Mouse (Mus musculus) hindbrain, embryonic 15.5 days (tissue): ENCODE data around the gene Uba5. TPM values are rescaled to one million over a fixed set of nuclear protein-coding genes. Genes with fewer than 3 reads are reported as not detected.

Source experiments
- ATAC-seq: fragments of 200-750 bp; cut with Nextera tagmentation; 2 replicates; pipeline ENCODE4 v1.8.0; 2017; ENCODE audit warnings: low read depth, moderate number of reproducible peaks, moderate TSS enrichment; ENCODE audit not compliant: low FRiP score
- H3K27ac ChIP-seq: fragments of 300-500 bp; sonication (generic); replicated peaks from 2 replicates; pipeline ENCODE4 v1.5.1; 2015; ENCODE audit warnings: mild to moderate bottlenecking, inconsistent platforms
- H3K27me3 ChIP-seq: fragments of 300-500 bp; sonication (generic); 2 replicates; pipeline ENCODE4 v1.6.1; 2015; ENCODE audit warnings: control low read depth, inconsistent platforms
- H3K36me3 ChIP-seq: fragments of 300-500 bp; sonication (generic); 2 replicates; pipeline ENCODE4 v1.6.1; 2015; ENCODE audit warnings: control low read depth, inconsistent platforms
- H3K4me1 ChIP-seq: fragments of 300-500 bp; sonication (generic); replicated peaks from 2 replicates; pipeline ENCODE4 v1.6.1; 2015; ENCODE audit warnings: control low read depth, inconsistent platforms
- H3K4me2 ChIP-seq: fragments of 300-500 bp; sonication (generic); 2 replicates; pipeline ENCODE4 v1.6.1; 2015; ENCODE audit warnings: moderate library complexity, mild to moderate bottlenecking, inconsistent platforms
- H3K4me3 ChIP-seq: fragments of 300-500 bp; sonication (generic); 2 replicates; pipeline ENCODE4 v1.5.1; 2015; ENCODE audit warnings: mild to moderate bottlenecking, inconsistent platforms
- H3K9ac ChIP-seq: fragments of 300-500 bp; sonication (generic); 2 replicates; pipeline ENCODE4 v1.6.1; 2015; ENCODE audit warnings: inconsistent platforms
- H3K9me3 ChIP-seq: fragments of 300-500 bp; sonication (generic); 2 replicates; pipeline ENCODE4 v1.6.1; 2016; ENCODE audit warnings: control low read depth, inconsistent platforms
- WGBS: fragments of 180-500 bp; shearing (Covaris S2); methylation state at CpG from one replicate; pipeline ENCODE4 v1.1.7; 2015; 5-methylcytosine and 5-hydroxymethylcytosine counted together
- polyA plus RNA-seq: library from polyadenylated mRNA; unstranded; fragments of >200 nt; fragmentation: Nextera tagmentation; extraction: Ambion mirVana; gene quantifications from 2 replicates; pipeline ENCODE4 v1.2.1, GENCODE M21; 2015

The Uba5 gene
- polyA plus RNA-seq, 1 experiment from 2014 or later: 68.9 TPM

DNA sequence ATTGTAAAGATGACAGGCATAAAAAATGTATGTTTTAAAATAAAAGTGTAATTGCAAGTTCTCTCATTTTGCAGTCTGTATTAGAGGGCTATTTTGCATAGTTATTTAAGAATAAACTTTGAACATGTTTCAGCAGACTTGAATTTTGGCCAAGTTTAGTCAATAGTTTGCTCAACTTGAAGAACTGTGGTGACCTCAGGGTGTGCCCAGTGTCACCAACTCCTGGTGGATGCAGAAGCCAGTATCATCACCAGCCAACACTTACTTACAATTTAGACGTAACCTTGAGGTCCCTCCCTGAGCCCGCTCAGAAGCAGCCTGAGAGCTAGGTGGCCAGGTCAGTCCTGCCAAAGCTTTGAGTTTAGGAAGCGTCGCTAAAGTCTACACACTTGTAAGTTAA, 19.3 kb downstream of the Uba5 start:
- H3K9me3 ChIP-seq: no peaks in the 10 kb centered on the region
- H3K4me1 ChIP-seq: no peaks in the 10 kb centered on the region
- 91% methylated on average over 4 of the region's 4 CpGs for WGBS
- H3K4me3 ChIP-seq: no peak overlapping the region
- H3K27me3 ChIP-seq: no peaks in the 10 kb centered on the region
- peaks cover 43% of the 10 kb centered on the region for H3K36me3 ChIP-seq
- no peak for ATAC-seq
- H3K9ac ChIP-seq: no peak overlapping the region
- no peak overlapping the region for H3K27ac ChIP-seq
- no peak overlapping the region for H3K4me2 ChIP-seq

DNA sequence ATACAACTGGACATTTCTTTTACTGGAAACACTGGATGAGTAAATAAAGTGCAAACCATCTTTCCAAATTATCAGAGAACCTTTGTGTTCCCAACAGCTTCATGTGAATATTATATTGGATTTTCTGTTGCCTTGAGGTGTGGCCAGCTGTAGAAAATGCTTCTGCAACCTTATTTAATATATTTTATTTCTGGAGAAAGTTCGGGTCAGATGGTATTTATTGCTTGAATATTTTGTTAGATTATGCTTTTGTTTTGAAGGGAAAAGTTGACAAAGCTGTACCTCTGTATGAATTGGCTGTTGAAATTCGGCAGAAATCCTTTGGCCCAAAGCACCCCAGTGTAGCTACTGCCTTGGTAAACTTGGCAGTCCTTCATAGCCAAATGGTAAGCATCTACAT, 22.6 kb downstream of the Uba5 start, which contains the start of gene Gm28305:
Gene Gm28305, plus strand, starts transcription at position 301 of the 400 bp plus-strand sequence.
- H3K9me3 ChIP-seq: no peaks in the 10 kb centered on the region
- no peak within 1 kb of the TSS for H3K27ac ChIP-seq
- H3K4me3 ChIP-seq: no peak within 1 kb of the TSS
- peaks cover 25% of the 10 kb centered on the region for H3K36me3 ChIP-seq
- no peaks in the 10 kb centered on the region for H3K27me3 ChIP-seq
- H3K4me1 ChIP-seq: no peaks in the 10 kb centered on the region
- no peak within 1 kb of the TSS for H3K4me2 ChIP-seq
- WGBS: 69% methylated on average over 2 of the region's 2 CpGs
- ATAC-seq: no peak
- no peak within 1 kb of the TSS for H3K9ac ChIP-seq

DNA sequence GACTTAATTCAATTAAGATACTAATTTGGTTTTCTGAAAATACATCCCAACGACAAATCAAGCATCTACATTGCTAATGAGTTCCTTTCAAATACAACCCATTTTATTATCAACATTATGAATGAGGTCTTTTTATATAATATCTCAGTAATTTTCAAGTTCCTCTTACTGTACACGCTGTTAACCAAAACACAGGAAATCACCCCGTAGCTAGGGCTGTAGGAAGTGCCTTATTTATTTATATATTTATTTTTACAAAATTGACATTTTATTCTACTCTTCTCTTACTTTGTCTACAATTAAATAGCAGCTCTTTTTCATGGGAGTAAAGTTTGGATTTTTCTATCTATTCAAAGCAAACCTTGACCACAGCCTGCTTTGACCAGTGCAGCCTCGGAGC, 23.2 kb downstream of the Uba5 start:
- 87% methylated on average over 4 of the region's 4 CpGs for WGBS
- H3K4me2 ChIP-seq: no peak overlapping the region
- ATAC-seq: no peak

DNA sequence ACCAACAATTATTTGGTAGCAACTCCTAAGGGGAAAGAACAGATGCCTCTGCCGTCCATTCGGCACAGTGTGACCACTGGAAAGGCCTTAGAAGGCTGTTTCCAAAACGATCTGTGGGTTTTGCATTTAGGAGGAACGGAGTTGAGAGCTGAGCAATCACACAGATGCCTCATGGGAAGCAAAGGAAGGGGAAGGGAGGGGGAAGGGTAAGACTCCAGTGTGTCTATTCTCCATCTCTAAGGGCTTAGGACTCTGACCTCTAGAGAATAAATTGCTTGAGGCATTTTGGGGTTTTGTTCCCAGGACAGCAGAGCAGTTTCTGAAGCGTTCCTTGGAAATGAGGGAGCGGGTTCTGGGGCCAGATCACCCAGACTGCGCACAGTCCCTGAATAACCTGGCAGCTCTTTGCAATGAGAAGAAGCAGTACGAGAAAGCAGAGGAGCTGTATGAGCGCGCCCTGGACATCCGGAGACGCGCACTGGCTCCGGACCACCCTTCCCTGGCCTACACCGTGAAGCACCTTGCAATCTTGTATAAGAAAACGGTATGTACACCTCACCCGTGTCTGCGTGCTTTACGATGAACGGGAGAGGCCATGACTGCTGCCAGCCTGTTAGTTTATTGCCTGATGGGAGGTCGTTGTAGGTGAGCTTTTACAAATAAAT, 23.8 kb downstream of the Uba5 start:
- no peaks in the 10 kb centered on the region for H3K4me1 ChIP-seq
- no peak for ATAC-seq
- WGBS: 93% methylated on average over 21 of the region's 21 CpGs
- H3K9me3 ChIP-seq: no peaks in the 10 kb centered on the region
- no peaks in the 10 kb centered on the region for H3K27me3 ChIP-seq
- no peak overlapping the region for H3K27ac ChIP-seq
- no peak overlapping the region for H3K9ac ChIP-seq
- no peak overlapping the region for H3K4me3 ChIP-seq
- no peak overlapping the region for H3K4me2 ChIP-seq
- peaks cover 17% of the 10 kb centered on the region for H3K36me3 ChIP-seq

More for the DNA sequence above, 23.2 kb downstream of the Uba5 start:
- Histone ChIP-seq H3K4me1 (no peaks in the 10 kb centered on the region), H3K9me3 (no peaks in the 10 kb centered on the region), H3K36me3 (peaks cover 22% of the 10 kb centered on the region), H3K27ac (no peak overlapping the region), H3K9ac (no peak overlapping the region), H3K4me3 (no peak overlapping the region), H3K27me3 (no peaks in the 10 kb centered on the region)

DNA sequence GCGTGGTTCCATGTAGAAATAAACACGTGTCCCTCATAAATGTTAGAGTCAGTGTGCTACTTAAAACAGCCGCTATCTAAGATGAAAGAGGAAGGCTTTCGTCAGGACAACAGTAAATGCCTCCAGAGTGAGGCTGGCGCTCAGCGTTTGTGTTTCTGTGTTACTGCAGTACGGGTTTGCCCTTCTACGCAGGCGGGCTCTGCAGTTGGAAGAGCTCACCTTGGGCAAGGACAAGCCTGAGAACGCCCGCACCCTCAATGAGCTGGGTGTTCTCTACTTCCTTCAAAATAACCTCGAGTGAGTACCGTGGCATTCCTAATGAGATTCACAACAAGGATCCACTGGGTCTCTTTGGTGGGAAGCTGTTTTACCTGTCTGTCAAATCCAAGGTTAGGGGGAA, 24.7 kb downstream of the Uba5 start:
- H3K27ac ChIP-seq: no peak overlapping the region
- 95% methylated on average over 13 of the region's 13 CpGs for WGBS
- no peak for ATAC-seq

DNA sequence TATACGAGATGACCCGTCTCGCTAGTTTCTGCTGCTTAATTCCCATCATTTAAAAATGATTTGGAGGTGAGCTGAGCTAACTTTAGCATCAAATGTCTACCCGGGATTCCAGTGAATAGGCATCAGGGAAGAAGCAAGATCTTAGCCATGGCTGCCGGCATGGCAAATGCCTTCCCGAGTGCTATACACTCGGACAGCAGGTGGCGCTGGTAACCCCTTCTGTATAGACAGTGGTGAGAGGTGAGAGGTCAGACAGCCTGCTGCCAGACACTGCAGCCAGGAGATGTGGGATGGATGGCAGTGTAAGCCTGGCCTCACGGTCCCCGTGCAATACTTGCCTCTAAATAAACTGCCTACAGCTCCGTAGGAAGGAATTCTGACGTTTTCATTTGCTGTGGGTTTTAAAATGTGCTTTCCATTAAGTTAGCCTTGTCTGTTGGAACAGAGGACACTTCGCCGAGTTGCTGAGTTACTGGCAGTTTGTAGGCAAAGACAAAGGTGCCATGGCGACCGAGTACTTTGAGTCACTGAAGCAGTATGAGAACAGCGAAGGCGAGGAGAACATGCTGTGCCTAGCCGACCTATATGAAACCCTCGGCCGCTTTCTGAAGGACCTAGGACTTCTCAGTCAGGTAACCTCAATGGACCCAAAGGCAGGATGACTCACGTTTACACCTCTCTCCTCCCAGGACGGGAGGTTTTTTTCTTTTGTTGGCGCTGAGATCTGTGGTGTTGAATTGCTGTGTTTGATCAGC, 27.5 kb downstream of the Uba5 start:
- WGBS: 51% methylated on average over 24 of the region's 24 CpGs
- no peak overlapping the region for H3K4me3 ChIP-seq
- H3K4me1 ChIP-seq: no peaks in the 10 kb centered on the region
- no peak for ATAC-seq
- H3K36me3 ChIP-seq: peaks cover 22% of the 10 kb centered on the region; the same call in 1 of the 2 replicates
- no peaks in the 10 kb centered on the region for H3K27me3 ChIP-seq
- no peak overlapping the region for H3K9ac ChIP-seq
- H3K4me2 ChIP-seq: no peak overlapping the region
- no peaks in the 10 kb centered on the region for H3K9me3 ChIP-seq
- H3K27ac ChIP-seq: no peak overlapping the region

More for the DNA sequence above, 24.7 kb downstream of the Uba5 start:
- Histone ChIP-seq H3K36me3 (peaks cover 14% of the 10 kb centered on the region; the same call in 1 of the 2 replicates), H3K9me3 (no peaks in the 10 kb centered on the region), H3K4me2 (no peak overlapping the region), H3K9ac (no peak overlapping the region), H3K27me3 (no peaks in the 10 kb centered on the region), H3K4me1 (no peaks in the 10 kb centered on the region), H3K4me3 (no peak overlapping the region)

DNA sequence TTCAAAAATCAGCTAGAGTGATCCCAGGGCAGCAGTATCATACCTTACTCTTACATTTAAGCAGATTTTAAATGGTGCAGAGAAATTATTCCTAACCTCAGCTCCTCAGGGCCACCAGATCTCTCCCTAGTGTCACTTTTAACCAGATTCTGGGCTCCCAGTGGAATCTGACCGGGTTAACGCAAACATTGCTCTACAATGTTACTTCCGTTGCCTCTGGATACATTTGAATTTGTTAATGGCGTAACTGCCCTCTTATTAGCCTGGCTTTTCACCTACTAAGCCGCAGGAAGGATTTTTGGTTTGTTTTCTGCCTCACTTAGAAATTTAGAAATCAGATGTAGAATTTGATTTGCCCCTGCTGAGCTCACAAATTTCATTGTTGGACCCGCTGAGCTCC, 28.2 kb downstream of the Uba5 start:
- H3K9ac ChIP-seq: no peak overlapping the region
- peaks cover 22% of the 10 kb centered on the region; the same call in 1 of the 2 replicates for H3K36me3 ChIP-seq
- no peaks in the 10 kb centered on the region for H3K27me3 ChIP-seq
- no peak for ATAC-seq
- no peaks in the 10 kb centered on the region for H3K4me1 ChIP-seq
- H3K9me3 ChIP-seq: no peaks in the 10 kb centered on the region
- no peak overlapping the region for H3K4me3 ChIP-seq
- WGBS: 67% methylated on average over 6 of the region's 6 CpGs
- no peak overlapping the region for H3K4me2 ChIP-seq
- no peak overlapping the region for H3K27ac ChIP-seq

DNA sequence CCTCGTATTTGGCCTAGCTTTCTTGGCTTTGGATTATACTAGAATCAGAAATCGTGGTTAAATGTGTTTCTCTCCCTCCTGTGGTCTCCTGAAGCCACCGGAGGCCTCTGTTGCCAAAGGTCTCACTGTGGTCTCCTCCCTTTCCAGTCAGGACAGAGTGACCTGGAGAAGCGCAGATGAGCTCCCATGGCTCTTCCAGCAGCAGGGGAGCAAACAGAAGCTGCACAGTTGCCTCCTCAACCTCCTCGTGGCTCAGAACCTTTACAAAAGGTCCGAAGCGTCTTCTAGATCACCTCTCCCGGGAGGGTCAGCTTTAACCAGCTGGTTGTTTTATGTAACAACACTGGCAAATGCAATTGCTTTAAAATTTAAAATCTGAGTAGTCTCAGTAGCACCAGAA, 28.7 kb downstream of the Uba5 start:
- peaks cover 22% of the 10 kb centered on the region; the same call in 1 of the 2 replicates for H3K36me3 ChIP-seq
- WGBS: 80% methylated on average over 8 of the region's 8 CpGs
- no peaks in the 10 kb centered on the region for H3K4me1 ChIP-seq
- no peaks in the 10 kb centered on the region for H3K27me3 ChIP-seq
- no peak for ATAC-seq
- no peaks in the 10 kb centered on the region for H3K9me3 ChIP-seq
- H3K4me2 ChIP-seq: no peak overlapping the region
- no peak overlapping the region for H3K9ac ChIP-seq
- H3K27ac ChIP-seq: no peak overlapping the region
- H3K4me3 ChIP-seq: no peak overlapping the region

DNA sequence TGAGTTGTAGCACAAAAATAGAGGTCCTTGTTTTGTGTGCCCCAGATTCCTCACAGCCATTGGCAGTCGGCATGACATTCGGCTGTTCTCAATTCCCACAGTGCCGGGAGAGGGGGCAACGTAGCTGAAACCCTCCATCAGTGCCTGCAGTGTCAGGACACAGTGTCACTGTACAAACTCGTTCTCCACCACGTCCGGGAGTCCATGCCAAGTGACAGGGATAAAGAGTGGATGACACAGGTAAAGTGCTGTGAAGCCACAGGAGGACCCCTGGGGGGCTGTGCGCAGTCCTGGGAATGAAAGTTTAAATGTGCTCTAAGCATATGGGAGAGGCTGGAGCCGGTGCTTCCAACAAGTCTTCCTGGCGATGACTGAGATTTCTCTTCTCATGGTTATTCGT, 33.1 kb downstream of the Uba5 start:
- H3K36me3 ChIP-seq: peaks cover 34% of the 10 kb centered on the region
- H3K9me3 ChIP-seq: no peaks in the 10 kb centered on the region
- H3K4me2 ChIP-seq: no peak overlapping the region
- 92% methylated on average over 11 of the region's 11 CpGs for WGBS
- no peak overlapping the region for H3K4me3 ChIP-seq
- H3K27me3 ChIP-seq: no peaks in the 10 kb centered on the region
- no peak overlapping the region for H3K9ac ChIP-seq
- ATAC-seq: no peak
- no peak overlapping the region for H3K27ac ChIP-seq
- H3K4me1 ChIP-seq: no peaks in the 10 kb centered on the region

DNA sequence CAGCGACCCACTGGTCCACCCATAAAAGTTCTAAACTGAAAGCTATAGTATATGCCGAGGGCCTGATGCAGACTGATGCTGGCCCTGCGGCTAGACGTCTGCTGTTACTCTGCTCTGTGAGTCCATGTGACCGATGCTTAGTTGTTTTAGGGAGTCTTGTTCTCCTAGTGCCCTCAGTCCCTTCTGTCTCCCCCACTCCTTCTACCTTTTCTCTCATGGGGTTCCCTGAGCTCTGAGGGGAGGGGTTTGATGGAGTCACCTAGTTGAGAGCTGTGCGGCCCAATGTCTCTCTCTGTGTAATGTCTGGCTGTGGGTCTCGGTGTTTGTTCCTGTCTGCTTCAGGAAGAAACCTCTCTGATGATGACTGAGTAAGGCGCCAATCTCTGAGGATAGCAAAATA, 35.7 kb downstream of the Uba5 start:
- 97% methylated on average over 8 of the region's 8 CpGs for WGBS

DNA sequence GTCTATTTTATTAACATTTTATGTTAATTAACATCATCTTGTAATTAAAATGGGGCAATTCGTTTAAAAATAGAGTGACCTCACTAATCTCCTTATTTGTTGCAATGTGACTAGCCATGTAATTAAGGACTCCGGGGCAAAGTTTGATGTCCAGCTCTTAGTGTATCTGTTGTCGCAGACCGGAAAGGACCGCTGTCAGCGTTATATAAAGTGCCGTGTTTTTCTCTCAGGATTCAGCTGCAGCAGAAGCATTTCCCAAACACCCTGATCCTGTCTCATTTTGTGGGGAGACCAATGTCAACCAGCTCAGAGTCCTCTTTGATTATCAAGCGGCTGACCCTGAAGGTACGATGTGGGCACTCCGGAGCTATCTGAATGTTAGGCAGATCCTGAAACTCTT, 41.9 kb downstream of the Uba5 start:
- WGBS: 92% methylated on average over 10 of the region's 10 CpGs
- H3K36me3 ChIP-seq: peaks cover 33% of the 10 kb centered on the region
- ATAC-seq: no peak
- no peaks in the 10 kb centered on the region for H3K27me3 ChIP-seq
- H3K4me1 ChIP-seq: no peaks in the 10 kb centered on the region
- H3K9me3 ChIP-seq: no peaks in the 10 kb centered on the region
- H3K9ac ChIP-seq: no peak overlapping the region
- H3K27ac ChIP-seq: no peak overlapping the region
- no peak overlapping the region for H3K4me2 ChIP-seq
- H3K4me3 ChIP-seq: no peak overlapping the region

More for the DNA sequence above, 35.7 kb downstream of the Uba5 start:
- Histone ChIP-seq H3K4me3 (no peak overlapping the region), H3K4me2 (no peak overlapping the region), H3K36me3 (peaks cover 36% of the 10 kb centered on the region), H3K9ac (no peak overlapping the region), H3K9me3 (no peaks in the 10 kb centered on the region), H3K4me1 (no peaks in the 10 kb centered on the region), H3K27me3 (no peaks in the 10 kb centered on the region), H3K27ac (no peak overlapping the region)
- no peak for ATAC-seq

DNA sequence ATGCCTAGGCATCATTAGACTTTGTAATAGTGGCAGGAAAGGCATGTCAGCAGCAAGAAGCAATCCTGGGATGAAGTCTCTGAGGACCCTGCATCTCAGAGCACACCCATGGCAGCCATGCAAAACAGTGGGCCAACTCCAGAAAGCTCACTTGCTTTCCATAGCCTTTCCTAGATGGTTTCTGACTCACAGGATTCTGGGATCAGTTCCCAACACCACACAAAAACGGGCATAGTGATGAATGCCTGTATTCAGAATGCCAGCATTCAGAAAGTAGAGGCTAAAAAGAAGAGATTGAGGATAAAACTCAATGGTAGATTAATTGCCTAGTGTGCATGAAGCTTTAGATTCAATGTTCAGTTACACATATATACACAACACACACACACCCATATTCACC, 48.4 kb downstream of the Uba5 start:
- H3K4me2 ChIP-seq: no peak overlapping the region
- no peaks in the 10 kb centered on the region for H3K27me3 ChIP-seq
- H3K9me3 ChIP-seq: no peaks in the 10 kb centered on the region
- ATAC-seq: no peak
- no peaks in the 10 kb centered on the region for H3K4me1 ChIP-seq
- H3K36me3 ChIP-seq: peaks cover 37% of the 10 kb centered on the region
- no peak overlapping the region for H3K9ac ChIP-seq
- WGBS: 69% methylated on average over 1 of the region's 1 CpGs
- H3K4me3 ChIP-seq: no peak overlapping the region
- no peak overlapping the region for H3K27ac ChIP-seq
